8 mouse cellular contexts compared by ENCODE assay signal in the genomic region with DNA sequence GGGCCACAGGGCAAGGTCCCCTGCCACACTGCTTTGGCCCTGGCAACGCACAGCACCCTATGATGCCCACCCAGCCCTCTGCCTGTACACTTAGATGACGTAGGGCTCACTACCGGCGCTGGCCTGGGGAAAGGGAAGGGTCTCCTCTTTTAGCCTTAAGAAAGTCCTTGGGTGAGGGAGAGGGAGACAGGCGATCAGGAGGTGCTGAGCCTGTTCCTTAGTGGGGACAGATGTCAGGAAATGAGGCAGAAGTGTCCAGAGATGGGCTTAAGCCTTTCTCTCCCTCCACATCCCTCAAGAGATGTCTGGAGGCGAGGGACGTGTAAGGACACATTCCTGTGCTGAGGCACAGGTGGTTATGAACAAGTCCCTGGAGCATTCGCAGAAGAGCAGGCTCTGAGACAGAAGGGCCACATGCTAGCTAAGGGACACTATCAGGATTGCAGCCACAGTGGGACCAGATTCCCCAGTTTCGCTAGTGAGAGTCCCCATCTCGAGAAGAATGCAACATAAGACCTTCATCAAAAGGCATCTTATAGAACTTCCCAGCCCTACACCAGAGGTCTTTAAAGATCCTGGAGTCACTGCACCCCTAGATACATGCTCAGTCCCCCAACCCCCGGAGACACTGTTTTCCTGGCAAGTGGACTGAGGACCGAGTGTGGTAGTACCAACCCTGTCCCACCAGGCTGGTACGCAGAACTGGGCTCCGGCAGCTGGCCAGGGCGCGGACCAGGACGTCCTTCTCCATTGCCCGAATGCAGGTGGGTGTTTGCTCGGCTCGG. TPM values are rescaled to one million over a fixed set of nuclear protein-coding genes. Genes with fewer than 3 reads are reported as not detected.
DNase-seq lines count a peak whose midpoint lies in the region; ATAC-seq and TF ChIP-seq lines count a peak whose summit lies in the region.

No protein-coding gene starts in this region.

- no peak overlapping the region for H3K27ac ChIP-seq in kidney, embryonic 15.5 days
- H3K27ac ChIP-seq in ES-E14 (ENCODE audit: insufficient read depth, low read depth, low read length, poor library complexity, severe bottlenecking): no peak overlapping the region
- H3K27ac ChIP-seq in forebrain, embryonic 12.5 days: no peak overlapping the region
- no peak overlapping the region for H3K27ac ChIP-seq in limb, embryonic 13.5 days
- H3K27ac ChIP-seq in small intestine, adult 2 months (ENCODE audit: insufficient read depth, low read depth, low read length): peak overlapping the region; percentile 85

- WGBS in kidney, embryonic 15.5 days: 36% methylated on average over 20 of the region's 20 CpGs
- 35% methylated on average over 20 of the region's 20 CpGs for WGBS in forebrain, embryonic 12.5 days
- 35% methylated on average over 20 of the region's 20 CpGs for WGBS in limb, embryonic 13.5 days
- 21% methylated on average over 20 of the region's 20 CpGs for WGBS in small intestine, adult 2 months

- H3K9me3 ChIP-seq in kidney, embryonic 15.5 days (replicated peaks): no peaks in the 10 kb centered on the region
- no peaks in the 10 kb centered on the region for H3K9me3 ChIP-seq in ES-E14 (ENCODE audit: control insufficient read depth, insufficient read depth, low read depth, low read length)
- no peaks in the 10 kb centered on the region for H3K9me3 ChIP-seq in forebrain, embryonic 12.5 days
- H3K9me3 ChIP-seq in limb, embryonic 13.5 days: no peaks in the 10 kb centered on the region

- no peak for DNase-seq in kidney, postnatal 14 days
- DNase-seq in ES-E14 (ENCODE audit: low read depth, low spot score) (no peak), MN1 (ENCODE audit: low spot score) (no peak)
- DNase-seq in embryo, embryonic 10 days (ENCODE audit: low spot score): no peak

- peak overlapping the region; percentile 97 for H3K4me2 ChIP-seq in kidney, embryonic 15.5 days
- H3K4me2 ChIP-seq in forebrain, embryonic 12.5 days: peak overlapping the region; percentile 93
- H3K4me2 ChIP-seq in limb, embryonic 13.5 days (replicated peaks): peak overlapping the region; percentile 96

- ATAC-seq in kidney, embryonic 15.5 days (replicated peaks; ENCODE audit: low FRiP score): no peak
- ATAC-seq in forebrain, embryonic 12.5 days (ENCODE audit: low FRiP score): no peak
- ATAC-seq in limb, embryonic 13.5 days (ENCODE audit: low FRiP score, low read depth): no peak

- H3K27me3 ChIP-seq in kidney, embryonic 15.5 days: peaks cover 56% of the 10 kb centered on the region
- peaks cover 71% of the 10 kb centered on the region for H3K27me3 ChIP-seq in forebrain, embryonic 12.5 days
- peaks cover 67% of the 10 kb centered on the region for H3K27me3 ChIP-seq in limb, embryonic 13.5 days
- no peaks in the 10 kb centered on the region for H3K27me3 ChIP-seq in small intestine, adult 2 months (ENCODE audit: control insufficient read depth, insufficient read depth, low read length)

- peak overlapping the region; percentile 63 for H3K4me3 ChIP-seq in kidney, embryonic 15.5 days (replicated peaks)
- peak overlapping the region; percentile 66 to 83 for H3K4me3 ChIP-seq in ES-E14 (ENCODE audit: insufficient read depth in 1 of 2, low read depth in 1 of 2, low read length in 2 of 2, poor library complexity in 1 of 2, severe bottlenecking in 1 of 2)
- H3K4me3 ChIP-seq in forebrain, embryonic 12.5 days (replicated peaks): peak overlapping the region; percentile 59
- peak overlapping the region; percentile 59 for H3K4me3 ChIP-seq in limb, embryonic 13.5 days
- H3K4me3 ChIP-seq in small intestine, adult 2 months (ENCODE audit: low read depth, low read length): peak overlapping the region; percentile 81

- peaks cover 28% of the 10 kb centered on the region for H3K4me1 ChIP-seq in kidney, embryonic 15.5 days
- no peaks in the 10 kb centered on the region for H3K4me1 ChIP-seq in ES-E14 (ENCODE audit: control insufficient read depth in 2 of 2, insufficient read depth in 2 of 2, low read length in 2 of 2, poor library complexity in 1 of 2)
- H3K4me1 ChIP-seq in forebrain, embryonic 12.5 days: peaks cover 4% of the 10 kb centered on the region; the same call in 1 of the 2 replicates
- H3K4me1 ChIP-seq in limb, embryonic 13.5 days: peaks cover 17% of the 10 kb centered on the region
- H3K4me1 ChIP-seq in small intestine, adult 2 months (ENCODE audit: control insufficient read depth, insufficient read depth, insufficient read length, low read length): peaks cover 18% of the 10 kb centered on the region

- H3K36me3 ChIP-seq in kidney, embryonic 15.5 days: no peaks in the 10 kb centered on the region
- H3K36me3 ChIP-seq in ES-E14 (ENCODE audit: control insufficient read depth, insufficient read depth, low read length, poor library complexity, severe bottlenecking): no peaks in the 10 kb centered on the region; the same call in 1 of the 2 replicates
- H3K36me3 ChIP-seq in forebrain, embryonic 12.5 days (replicated peaks): no peaks in the 10 kb centered on the region
- H3K36me3 ChIP-seq in limb, embryonic 13.5 days: no peaks in the 10 kb centered on the region
- H3K36me3 ChIP-seq in small intestine, adult 2 months (ENCODE audit: control insufficient read depth, insufficient read depth, low read length): peaks cover 3% of the 10 kb centered on the region

- in situ Hi-C loops in ES-E14 (cut with MboI; ENCODE audit: low sequenced_read_pairs in 2 of 2, unreplicated experiment in 2 of 2): no loop called here

- no peak for TF ChIP-seq POLR2A in small intestine, adult 2 months (IDR thresholded peaks at IDR 0.05; ENCODE audit: low read depth, low read length)

- TF ChIP-seq CTCF in small intestine, adult 2 months (IDR thresholded peaks at IDR 0.05; ENCODE audit: extremely low read depth, insufficient read length, insufficient replicate concordance, low read depth, low read length): no peak

- no peak overlapping the region for H3K9ac ChIP-seq in kidney, embryonic 15.5 days
- H3K9ac ChIP-seq in ES-E14 (ENCODE audit: insufficient read depth, low read depth, low read length, poor library complexity, severe bottlenecking): no peak overlapping the region; the same call in 1 of the 2 replicates
- H3K9ac ChIP-seq in forebrain, embryonic 12.5 days: peak overlapping the region; percentile 71
- peak overlapping the region; percentile 55; the same call in 1 of the 2 replicates for H3K9ac ChIP-seq in limb, embryonic 13.5 days

TF ChIP-seq in ES-E14, 5 proteins besides CTCF, POLR2A, EP300 and RAD21:
- no peak for TF ChIP-seq CHD2 (IDR thresholded peaks at IDR 0.05; ENCODE audit: low read depth, low read length)

RNA-seq across cellular contexts. Expression of gene Coro2a, which starts 1.3 kb away (rescaled TPM):
- polyA plus RNA-seq in kidney, embryonic 15.5 days (2015; fragmentation: Nextera tagmentation; extraction: Ambion mirVana): 4.8 and 6.0 TPM in 2 replicates
- 1.6 and 2.5 TPM in 2 replicates for total RNA-seq in ES-E14 (2012; rRNA removed)
- polyA plus RNA-seq in forebrain, embryonic 12.5 days (2016; fragmentation: Nextera tagmentation; extraction: Ambion mirVana): 1.7 and 2.8 TPM in 2 replicates
- 2.6 and 2.7 TPM in 2 replicates for polyA plus RNA-seq in limb, embryonic 13.5 days (2015; fragmentation: Nextera tagmentation; extraction: Ambion mirVana)
- 104 and 312 TPM in 2 replicates for polyA plus RNA-seq in small intestine, adult 2 months (2012; rRNA removed)

RNA-seq across cellular contexts. Expression of gene Tbc1d2, which starts 49.3 kb away (rescaled TPM):
- polyA plus RNA-seq in kidney, embryonic 15.5 days (2015; fragmentation: Nextera tagmentation; extraction: Ambion mirVana): 2.8 and 3.0 TPM in 2 replicates
- 6.6 and 7.0 TPM in 2 replicates for total RNA-seq in ES-E14 (2012; rRNA removed)
- polyA plus RNA-seq in forebrain, embryonic 12.5 days (2016; fragmentation: Nextera tagmentation; extraction: Ambion mirVana): 0.83 and 0.98 TPM in 2 replicates
- 1.8 and 2.1 TPM in 2 replicates for polyA plus RNA-seq in limb, embryonic 13.5 days (2015; fragmentation: Nextera tagmentation; extraction: Ambion mirVana)
- polyA plus RNA-seq in small intestine, adult 2 months (2012; rRNA removed): 3.7 and 6.8 TPM in 2 replicates

Comparison
In these comparisons a context has a peak if more than half of its experiments do, and no peak if none do; other contexts are left out.
1. H3K9ac ChIP-seq: peak in forebrain, embryonic 12.5 days (single experiment) and limb, embryonic 13.5 days (single experiment); none in kidney, embryonic 15.5 days (single experiment) and ES-E14 (single experiment).
2. RNA of gene Coro2a, which starts 1.3 kb away (polyA plus RNA-seq): 104 to 312 TPM in small intestine, adult 2 months; 4.8 to 6.0 TPM in kidney, embryonic 15.5 days, 2.6 to 2.7 TPM in limb, embryonic 13.5 days and 1.7 to 2.8 TPM in forebrain, embryonic 12.5 days; every median in the first group is over 10 times any median in the second.
3. Peak in every context shown above with its lines, with median percentiles within 50 percentile points of each other: H3K4me2 ChIP-seq and H3K4me3 ChIP-seq.